Mouse (Mus musculus) frontal cortex, postnatal 14 days (tissue): ENCODE results near the gene Tsga13.

Experiments used
- DNase-seq, 2 experiments: peaks; one replicate each; pipeline ENCODE4 v3.0.0; 2022; ENCODE audit warnings: low spot score in 2 of 2

Tsga13 gene

DNA sequence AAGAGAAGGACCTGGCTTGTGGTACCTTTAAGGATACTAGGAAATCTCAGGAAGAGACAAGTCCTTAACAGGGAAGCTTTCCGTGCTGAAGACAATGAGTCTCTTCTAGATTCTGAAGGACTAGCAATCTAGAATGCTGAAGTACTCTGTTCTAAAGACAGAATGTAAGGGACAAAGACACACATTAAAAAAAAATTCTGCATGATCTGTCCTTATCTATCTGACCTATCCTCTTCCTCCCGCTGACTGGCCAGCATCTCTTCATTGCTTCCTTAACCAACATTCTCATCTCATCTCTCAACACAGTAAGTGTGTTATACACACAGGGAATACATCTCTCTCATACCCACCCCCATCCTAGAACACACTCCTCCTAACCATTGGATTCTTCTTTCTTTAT is at the start of gene Tsga13:
TSS of gene Tsga13 (minus strand) at position 101 of the 400 bp plus-strand sequence.
- DNase-seq = no peak

DNA sequence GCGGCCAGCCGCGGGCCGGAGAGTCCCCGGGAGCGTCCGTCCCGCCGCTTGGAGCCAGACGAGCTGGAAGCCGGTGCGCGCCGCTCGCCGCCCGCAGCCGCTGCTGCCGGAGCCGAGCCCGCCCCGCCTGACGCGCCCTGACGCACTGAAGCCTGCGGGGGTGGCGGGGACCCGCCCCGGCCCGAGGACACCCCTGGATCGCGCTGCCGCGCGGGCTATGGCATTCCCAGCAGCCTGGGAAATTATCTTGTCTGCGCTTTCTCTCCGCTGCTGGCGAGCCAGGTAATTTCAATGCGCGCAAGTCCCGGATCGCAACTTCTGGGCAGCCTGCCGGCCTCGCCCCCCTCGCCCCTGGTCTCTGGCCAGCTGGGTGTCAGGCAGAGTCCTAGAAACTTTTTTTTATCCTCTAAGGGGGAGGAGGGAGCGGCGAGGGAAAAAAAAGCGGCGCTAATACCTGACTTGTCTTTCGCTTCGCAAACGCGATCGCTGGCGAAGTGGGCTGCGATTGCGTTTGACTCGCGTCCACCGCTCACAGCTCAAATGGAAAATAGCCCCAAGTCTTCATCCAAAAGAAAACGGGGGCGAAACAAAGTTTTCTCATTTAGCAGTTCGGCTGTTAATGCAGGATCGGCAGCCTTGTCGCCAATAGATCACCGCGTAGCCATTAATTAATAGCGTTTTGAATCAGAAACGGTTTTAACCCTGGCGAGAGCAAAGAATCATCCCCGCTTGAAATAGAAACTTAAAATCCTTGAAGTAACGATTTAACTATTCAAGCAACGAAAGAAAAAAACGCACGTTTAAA is 43.6 kb upstream of the Tsga13 start, which contains the start of gene Klf14:
TSS of gene Klf14 (minus strand) at position 343 of the 805 bp plus-strand sequence.
- no peak for DNase-seq

DNA sequence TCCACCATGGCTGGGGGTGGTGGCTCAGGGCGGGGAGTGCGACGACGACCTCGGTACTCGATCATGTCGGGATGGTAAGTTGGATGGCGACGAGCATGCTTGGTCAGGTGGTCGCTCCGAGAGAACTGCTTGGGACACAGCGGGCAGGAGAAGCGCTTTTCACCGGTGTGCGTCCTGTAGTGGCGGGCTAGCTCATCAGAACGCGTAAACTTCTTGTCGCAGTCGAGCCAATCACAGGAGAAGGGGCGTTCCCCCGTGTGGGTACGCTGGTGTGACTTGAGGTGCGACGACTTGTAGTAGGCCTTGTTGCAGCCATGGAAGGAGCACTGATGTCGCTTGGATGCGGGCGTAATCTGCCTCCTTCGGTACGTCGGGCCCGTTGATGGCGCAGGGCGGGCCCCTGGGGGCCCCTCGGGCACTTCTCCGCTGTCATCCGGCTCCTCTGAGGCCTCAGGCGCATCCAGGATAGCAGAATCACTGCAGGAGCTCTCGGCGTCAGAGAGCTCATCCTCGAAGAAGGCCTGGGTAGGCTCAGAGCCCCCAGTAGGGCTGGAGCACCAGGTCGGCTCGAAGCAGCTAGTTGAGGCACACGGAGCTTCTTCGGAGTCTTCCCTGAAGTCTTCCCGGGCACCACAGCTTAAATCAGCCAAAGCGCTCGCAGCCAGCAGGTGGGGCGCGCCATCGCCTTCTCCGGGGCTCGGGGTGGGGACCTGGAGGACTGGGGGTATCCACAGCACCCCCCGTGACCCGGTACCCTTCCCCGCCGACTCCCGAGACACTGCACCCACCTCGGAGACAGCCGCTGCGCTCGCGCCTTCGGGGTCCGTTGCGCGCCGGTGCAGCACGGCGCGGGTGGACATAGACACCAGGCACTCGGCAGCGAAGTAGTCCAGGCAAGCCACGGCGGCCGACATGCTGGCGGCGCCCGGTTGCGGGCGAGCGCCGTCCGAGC is 42.7 kb upstream of the Tsga13 start:
- DNase-seq = no peak

DNA sequence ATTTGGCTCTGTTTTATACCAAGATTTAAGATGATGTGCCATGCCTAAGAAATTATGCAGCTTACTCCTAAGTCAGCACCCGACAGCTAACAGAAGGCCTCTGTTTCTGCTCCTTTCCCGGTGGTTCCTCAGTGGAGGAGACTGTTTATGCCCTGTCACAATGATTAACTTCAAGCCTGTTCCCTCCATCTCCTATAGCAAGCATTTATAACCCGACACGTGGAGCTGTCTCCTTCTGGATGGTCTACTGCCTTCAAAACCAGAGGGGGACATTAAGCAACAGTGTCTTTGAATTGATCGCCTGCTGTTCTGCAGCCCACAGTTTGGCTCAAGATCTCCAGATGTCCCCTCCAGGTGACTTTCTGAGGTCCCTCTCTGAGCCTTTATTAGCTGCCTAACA is 23.9 kb upstream of the Tsga13 start:
- no peak for DNase-seq

DNA sequence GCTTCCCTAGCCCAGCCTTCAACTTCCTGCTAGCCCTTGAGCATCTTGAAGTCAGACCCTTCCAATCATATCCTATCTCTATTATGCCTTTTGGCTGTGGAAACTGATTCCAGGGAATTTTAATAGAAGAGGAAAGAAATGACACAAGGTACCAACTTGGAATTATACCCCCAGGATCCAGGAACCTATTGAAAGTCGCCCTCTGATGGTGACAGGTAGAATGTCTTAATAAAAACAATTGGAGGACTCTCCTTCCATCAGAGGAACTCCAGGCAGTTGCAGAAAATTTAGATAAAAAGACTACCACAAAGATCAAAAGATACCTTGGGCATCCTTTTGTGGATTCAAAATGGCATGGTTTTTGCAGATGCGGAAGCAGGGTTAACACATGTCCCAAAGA is 7.4 kb upstream of the Tsga13 start:
- no peak for DNase-seq

DNA sequence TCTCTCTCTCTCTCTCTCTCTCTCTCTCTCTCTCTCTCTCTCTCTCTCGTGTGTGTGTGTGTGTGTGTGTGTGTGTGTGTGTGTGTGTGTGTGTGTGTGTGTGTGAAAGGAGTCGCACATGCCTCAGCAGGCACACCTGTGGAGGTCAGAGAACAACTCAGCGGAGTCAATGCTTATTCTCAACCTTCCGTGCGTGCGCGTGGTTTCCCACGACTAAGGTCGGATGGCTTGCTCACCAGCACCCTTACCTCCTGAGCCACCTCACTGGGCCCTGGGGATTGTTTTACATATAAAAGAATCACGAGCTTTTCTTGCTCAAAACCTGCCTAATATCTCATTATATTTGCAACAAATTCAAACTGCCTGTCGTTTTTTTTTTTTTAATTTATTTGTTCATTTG is 6.5 kb upstream of the Tsga13 start:
- DNase-seq = no peak

DNA sequence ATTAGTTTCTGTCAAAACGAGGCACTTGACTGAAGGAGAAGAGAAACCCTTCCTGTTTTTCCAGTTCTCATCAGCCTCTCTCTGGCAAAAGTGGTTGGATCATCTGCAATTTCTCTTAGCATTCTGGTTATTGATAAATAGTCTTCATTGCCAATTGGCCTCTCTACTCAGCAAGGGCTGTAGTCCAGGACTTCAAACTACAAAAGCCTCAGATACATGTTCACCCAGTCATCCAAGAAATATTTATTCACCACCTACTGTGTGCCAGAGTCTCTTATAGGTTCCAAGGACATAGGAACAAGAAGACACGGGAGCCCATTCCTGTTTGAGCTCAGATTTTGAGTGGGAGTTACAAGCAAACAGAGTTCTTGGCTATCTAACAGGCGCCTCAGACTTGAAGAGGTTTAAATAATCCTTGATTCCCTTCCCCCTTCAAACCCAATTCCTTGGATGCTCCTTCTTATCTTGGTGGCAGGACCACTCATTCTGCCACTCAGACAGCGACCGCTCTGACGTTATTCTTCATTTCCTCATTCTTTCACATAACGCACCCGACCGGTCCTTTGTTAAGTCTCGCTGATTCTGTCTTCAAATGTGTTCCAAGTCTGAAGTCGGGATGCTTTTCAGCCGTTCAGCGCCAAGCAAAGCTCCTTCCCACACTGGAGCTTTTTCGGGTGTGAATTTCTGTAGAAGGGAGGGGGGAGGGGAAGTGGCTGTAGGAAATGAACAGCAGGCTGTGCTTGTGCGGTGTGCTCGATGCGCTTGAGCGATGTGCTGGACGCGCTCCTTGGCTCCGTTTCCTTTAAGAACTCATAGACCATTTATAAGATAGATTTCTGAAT is 5.7 kb upstream of the Tsga13 start:
- peak; percentile 34 to 43 for DNase-seq

DNA sequence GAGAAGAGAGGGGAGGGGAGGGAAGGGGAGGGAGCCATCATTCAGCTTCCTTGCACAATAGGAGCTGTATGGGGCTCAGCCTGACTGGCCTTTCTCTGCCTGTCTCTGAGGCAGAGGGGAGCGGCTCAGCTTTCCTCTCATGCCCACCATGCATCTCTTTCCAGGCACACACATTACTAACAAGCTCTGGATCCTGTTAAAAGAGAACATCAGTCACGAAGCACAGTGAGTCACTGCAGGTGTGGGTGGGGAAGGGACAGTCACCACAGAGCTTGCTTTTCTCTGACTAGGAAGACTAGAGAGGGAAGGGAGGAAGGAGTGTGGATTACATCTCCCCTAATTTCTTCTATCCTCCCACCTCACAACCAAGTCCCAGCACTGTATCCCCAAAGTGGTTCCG is 7.4 kb downstream of the Tsga13 start:
- peak; percentile 42 to 46 for DNase-seq

DNA sequence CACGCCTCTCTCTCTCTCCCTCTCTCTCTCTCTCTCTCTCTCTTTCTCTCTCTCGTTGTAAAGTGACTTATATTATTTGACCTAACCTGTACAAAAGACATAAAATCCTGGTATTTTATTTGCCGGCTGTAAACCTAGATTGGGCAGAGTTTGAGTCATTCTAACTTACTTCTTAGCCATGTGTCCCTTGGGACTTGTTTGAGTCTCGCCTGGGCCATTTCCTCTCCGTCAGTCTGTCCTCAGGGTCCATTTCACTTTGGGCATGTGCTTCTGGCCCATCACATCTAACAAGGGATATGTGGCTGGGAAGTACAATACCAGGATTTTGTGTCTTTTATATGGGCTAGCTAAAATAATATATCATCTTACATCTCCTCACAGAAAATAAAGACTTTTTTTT is 10.5 kb downstream of the Tsga13 start:
- no peak for DNase-seq

DNA sequence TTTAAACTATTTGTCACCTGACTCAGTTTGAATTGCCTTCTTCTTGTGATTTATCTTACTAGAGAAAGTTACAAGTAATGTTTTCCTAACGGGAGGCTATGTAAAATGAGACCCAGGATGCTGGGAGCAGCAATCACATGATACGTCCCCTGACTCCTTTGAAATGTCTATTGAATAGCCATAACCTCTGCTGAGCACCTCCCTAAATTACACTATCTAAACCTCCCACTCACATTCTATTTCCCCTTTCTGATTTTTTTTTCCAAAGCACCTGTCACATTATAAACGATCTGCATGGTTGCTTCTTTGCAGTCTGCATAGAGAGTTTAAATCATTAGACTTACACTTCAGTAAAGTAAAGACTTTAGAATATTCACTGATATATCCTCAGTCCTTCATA is 11.3 kb downstream of the Tsga13 start:
- DNase-seq = no peak

DNA sequence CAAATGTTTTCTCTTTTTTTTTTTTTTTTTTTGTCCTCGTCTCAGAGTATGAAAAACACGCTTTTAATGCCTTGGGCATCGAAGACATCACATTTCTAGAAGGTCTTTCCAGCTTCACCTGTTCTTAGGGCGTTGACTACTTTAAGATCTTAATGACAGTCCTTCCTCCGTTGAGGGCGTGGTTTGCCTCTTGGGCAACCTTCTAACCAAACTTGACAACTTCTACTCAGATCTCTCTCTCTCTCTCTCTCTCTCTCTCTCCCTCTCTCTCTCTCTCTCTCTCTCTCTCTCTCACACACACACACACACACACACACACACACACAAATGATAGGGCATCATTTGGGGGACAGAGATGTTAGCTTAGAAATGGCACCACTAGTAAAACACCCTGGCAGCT is 17.9 kb downstream of the Tsga13 start:
- no peak for DNase-seq

DNA sequence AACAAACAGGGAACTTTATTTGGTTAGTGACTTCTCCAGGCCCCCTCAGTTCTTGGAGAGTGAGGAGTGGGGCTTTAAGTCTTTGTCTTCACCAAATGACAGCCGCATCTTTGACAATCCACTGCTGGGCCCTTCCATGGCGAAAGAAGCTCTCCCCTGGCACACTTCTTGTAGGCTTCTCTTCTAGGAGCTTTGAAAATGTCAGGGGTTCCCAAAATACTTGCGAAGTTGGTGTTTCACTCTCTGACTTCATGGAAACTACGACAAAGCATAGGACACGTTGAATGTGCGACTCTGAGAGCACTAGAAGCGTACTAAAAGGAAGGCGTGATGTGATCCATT is 18.4 kb downstream of the Tsga13 start:
- no peak for DNase-seq

DNA sequence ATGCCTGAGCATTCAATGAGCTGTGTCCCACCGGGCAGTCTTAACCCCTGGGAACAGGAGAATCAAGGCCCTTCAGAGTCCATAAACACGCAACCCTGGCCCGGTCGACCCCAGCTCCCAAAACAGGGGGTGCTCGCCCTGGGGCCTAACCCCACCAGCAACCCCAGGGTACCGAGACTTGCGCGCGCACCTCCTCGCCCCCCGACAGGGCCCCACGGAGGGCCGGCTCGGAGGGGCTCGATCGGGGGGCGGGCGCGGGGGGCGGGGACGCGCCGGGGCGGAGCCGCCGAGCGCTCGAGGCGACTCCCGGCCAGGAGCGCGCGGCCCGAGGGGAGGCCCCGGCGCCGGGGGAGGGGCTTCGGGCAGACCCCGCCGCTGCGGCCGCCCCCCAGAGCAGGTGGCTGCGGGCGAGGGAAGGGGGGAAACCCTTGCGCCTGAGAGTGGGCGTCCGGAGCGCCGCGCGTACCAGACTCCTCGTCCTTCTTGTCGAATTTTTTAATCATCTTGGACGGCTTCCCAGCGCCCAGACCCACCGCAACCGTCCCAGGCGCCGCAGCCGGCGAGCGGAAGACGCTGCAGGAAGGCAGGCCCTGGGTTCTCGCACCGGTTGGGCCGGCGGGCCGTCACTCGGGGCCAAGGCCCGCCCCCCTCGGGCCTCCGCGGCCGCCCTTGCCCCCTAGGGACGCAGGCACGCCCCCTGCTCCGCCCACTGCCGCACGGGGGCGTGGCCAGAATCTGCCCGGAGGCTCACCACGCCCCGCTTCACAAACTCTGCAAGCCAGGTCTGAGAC is 19.0 kb downstream of the Tsga13 start, which contains the start of gene Copg2:
TSS of gene Copg2 (minus strand) at position 600 of the 791 bp plus-strand sequence.
- DNase-seq = peak; percentile 88 to 91

DNA sequence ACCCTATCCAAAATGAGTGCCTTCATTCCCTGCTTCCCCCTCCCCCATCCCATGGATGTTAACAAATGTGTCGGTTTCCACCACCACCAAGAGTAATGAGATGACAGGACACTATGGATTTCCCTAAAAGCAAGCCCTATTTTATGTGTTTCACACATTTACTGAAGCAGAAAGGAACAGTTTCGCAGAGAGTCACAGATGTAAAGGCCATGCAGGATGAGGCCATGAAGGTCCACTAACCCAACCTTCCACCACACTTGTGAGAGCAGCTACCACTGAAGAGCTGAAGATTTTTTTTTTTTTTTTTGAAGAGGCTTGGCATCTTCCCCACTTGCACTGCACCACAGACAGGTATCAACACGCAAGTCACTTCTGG is 19.6 kb downstream of the Tsga13 start:
- no peak for DNase-seq

DNA sequence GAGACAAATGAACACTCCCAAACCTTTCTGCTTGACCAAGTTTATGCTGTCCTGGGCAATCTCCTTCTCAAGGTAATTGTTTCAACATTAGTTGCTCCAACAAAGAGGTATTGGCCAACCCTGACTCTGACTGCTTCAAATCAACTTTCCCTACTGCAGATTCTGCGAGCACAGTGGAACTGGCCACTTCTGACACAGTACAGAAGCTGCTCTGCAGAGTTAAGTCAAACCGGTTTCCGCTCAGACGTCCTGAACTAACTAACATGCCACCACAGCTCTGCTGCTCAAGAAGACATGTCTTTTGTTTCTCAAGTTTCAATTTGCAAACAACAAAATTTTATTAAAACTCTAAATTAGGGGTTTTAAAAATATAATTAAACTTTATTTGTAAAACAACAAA is 22.3 kb downstream of the Tsga13 start:
- no peak for DNase-seq

DNA sequence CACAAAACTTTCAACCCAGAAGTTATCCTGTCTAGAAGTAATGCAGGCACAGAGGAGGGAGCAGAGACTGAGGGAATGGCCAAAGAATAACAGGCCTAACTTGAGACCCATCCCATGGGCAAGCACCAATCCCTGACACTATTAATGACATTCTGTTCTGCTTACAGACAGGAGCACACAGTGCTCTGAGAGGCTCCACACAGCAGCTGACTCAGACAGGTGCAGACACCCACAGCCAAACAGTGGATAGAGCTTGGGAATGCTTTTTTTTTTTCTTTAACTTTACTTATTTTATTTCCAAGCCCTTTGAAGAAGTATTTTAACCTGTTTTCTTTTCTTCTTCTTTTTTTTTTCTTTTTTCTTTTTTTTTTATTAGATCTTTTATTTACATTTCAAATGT is 23.6 kb downstream of the Tsga13 start:
- no peak for DNase-seq

DNA sequence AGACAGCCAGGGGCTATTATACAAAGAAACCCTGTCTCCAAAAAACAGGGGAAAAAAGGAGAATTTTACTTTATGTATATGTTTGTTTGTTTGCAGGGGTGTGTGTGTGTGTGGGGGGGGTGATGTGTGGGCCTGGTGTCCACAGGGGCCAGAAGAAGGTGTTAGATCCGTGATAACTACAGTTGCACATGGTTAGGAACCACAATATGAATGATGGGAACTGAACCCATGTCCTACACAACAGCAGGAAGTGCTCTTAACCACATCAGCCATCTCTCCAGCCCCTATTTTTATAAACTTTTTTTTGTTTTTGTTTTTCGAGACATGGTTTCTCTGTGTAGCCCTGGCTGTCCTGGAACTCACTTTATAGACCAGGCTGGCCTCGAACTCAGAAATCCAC is 30.5 kb downstream of the Tsga13 start:
- DNase-seq = no peak

DNA sequence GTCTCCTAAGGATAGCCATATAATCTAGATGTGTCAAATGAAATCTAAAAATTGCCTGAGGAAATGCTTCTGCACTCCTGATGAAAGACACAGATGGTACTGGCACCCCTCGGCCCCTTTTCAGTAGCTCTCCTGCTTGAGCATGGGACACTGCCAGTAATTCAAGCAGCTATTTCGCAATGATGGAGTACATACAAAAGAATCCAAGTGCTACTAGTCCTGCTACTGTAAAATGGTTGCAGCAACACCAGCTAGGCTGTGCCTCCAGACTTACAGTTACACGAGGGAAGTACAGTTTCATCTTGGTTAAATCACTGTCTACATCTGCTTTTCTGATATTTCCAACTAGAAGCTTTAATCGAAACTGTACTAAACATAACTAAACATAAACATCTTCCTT is 31.9 kb downstream of the Tsga13 start:
- DNase-seq = no peak

DNA sequence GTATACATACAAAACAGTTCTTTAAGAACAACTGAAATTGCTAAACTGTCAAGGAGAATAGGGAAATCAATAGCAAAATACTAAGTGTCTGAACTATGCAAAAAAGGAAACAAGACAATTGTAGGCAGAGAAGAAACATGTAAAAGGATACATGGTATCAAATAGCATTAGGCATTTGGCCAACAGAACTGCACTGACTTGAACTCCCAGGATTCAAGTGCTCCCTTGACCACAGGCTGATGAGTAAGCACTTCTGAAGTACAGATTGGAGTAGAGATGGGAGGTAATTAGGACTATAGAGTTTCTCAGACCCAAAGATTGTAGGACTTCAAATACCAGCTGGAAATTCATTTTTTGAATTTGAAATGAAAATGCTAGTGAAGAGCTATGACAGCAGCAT is 38.7 kb downstream of the Tsga13 start:
- DNase-seq = no peak

DNA sequence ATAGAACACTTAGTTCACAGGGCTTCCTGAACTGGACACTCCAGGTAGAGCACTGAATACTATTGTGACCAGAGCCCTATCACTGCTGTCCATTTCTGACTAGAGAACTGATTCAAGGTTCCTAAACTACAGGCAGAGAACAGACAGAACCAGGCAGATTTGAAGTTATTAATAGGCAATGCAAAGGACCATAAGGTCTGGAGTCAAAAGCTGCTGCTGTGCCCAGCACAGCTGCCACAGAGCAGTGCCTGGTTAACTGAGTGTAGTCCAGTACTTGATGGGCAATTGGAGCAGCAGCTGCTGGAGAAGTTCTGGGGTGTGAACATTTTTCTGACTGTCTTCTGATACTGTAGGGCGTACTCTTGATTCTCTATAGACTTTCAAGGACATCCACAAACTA is 48.9 kb downstream of the Tsga13 start:
- DNase-seq = no peak

DNA sequence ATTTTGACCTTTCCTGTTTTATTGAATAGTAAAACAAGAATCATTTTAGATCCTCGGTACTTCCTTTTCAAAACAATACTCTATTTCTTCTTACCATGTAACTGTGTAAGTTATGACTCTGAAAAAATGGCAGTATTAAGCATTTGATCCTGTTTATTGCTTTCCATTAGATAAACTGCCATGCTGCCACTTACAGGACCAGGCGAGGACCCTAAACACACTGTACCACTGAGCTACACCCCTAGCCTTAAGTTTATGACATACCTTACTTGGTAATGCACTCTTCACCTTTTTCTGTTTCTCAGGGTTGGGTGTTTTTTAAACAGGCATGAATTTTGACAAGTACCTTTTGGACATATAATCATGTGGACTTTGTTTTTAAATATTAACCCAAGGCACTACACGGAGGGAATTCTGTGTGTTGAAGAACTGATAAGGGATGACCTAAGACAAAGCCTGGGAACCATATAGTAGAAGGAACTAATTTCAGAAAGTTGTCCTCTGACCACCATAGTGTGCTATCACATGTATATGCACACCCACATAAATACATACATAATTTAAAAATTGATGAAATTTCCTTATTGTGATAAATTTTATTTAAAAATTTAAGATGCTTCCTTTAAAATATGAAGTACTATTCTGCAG is 50.2 kb downstream of the Tsga13 start:
- DNase-seq = no peak
